Mouse (Mus musculus) neural tube, embryonic 12.5 days (tissue): ENCODE results near the gene Btbd9. TPM values are rescaled to one million over a fixed set of nuclear protein-coding genes. Genes with fewer than 3 reads are reported as not detected.
"Not testable (repeated sequence)": the region's sequence is repeated elsewhere in the genome, so short reads cannot be mapped to it uniquely, and the experiment has no call there.

Experiments used
- ATAC-seq: fragments of 200-750 bp; cut with Nextera tagmentation; 2 replicates; pipeline ENCODE4 v1.8.0; 2017; ENCODE audit warnings: low read depth, mild to moderate bottlenecking, moderate TSS enrichment, moderate library complexity; ENCODE audit not compliant: low FRiP score
- H3K27ac ChIP-seq: fragments of 300-500 bp; sonication (generic); 2 replicates; pipeline ENCODE4 v1.5.1; 2016
- H3K27me3 ChIP-seq: fragments of 300-500 bp; sonication (generic); replicated peaks from 2 replicates; pipeline ENCODE4 v1.6.1; 2016; ENCODE audit warnings: mild to moderate bottlenecking
- H3K36me3 ChIP-seq: fragments of 300-500 bp; sonication (generic); 2 replicates; pipeline ENCODE4 v1.6.1; 2016; ENCODE audit warnings: mild to moderate bottlenecking
- H3K4me1 ChIP-seq: fragments of 300-500 bp; sonication (generic); 2 replicates; pipeline ENCODE4 v1.6.1; 2016
- H3K4me2 ChIP-seq: fragments of 300-500 bp; sonication (generic); replicated peaks from 2 replicates; pipeline ENCODE4 v1.6.1; 2016; ENCODE audit warnings: mild to moderate bottlenecking
- H3K4me3 ChIP-seq: fragments of 300-500 bp; sonication (generic); 2 replicates; pipeline ENCODE4 v1.5.1; 2016
- H3K9ac ChIP-seq: fragments of 300-500 bp; sonication (generic); 2 replicates; pipeline ENCODE4 v1.6.1; 2016; ENCODE audit warnings: mild to moderate bottlenecking
- H3K9me3 ChIP-seq: fragments of 300-500 bp; sonication (generic); 2 replicates; pipeline ENCODE4 v1.6.1; 2016; ENCODE audit warnings: mild to moderate bottlenecking
- WGBS: fragments of 180-500 bp; shearing (Covaris S2); methylation state at CpG from one replicate; pipeline ENCODE4 v1.1.7; 2016; 5-methylcytosine and 5-hydroxymethylcytosine counted together
- polyA plus RNA-seq: library from polyadenylated mRNA; unstranded; fragments of >200 nt; fragmentation: Nextera tagmentation; extraction: Ambion mirVana; gene quantifications from 2 replicates; pipeline ENCODE4 v1.2.1, GENCODE M21; 2016

Btbd9 gene
- polyA plus RNA-seq, 1 experiment from 2014 or later, result 88.6 TPM

GRCm38 (mm10) chr17:30539098-30539497 is 37.2 kb downstream of the Btbd9 start:
- H3K4me1 ChIP-seq, result peaks cover 9% of the 10 kb centered on the region

GRCm38 (mm10) chr17:30536651-30537050 is 39.6 kb downstream of the Btbd9 start:
- no peaks in the 10 kb centered on the region for H3K36me3 ChIP-seq
- H3K9ac ChIP-seq, result no peak overlapping the region
- H3K27me3 ChIP-seq, result no peaks in the 10 kb centered on the region
- H3K9me3 ChIP-seq, result no peaks in the 10 kb centered on the region
- 59% methylated on average over 5 of the region's 5 CpGs for WGBS
- no peak overlapping the region for H3K4me2 ChIP-seq
- ATAC-seq, result no peak
- peaks cover 5% of the 10 kb centered on the region for H3K4me1 ChIP-seq
- H3K4me3 ChIP-seq, result no peak overlapping the region
- H3K27ac ChIP-seq, result no peak overlapping the region

More at GRCm38 (mm10) chr17:30539098-30539497, 37.2 kb downstream of the Btbd9 start:
- H3K27me3 ChIP-seq, result no peaks in the 10 kb centered on the region
- H3K36me3 ChIP-seq, result no peaks in the 10 kb centered on the region
- H3K4me3 ChIP-seq, result no peak overlapping the region
- no peak overlapping the region for H3K4me2 ChIP-seq
- no peak for ATAC-seq
- no peak overlapping the region for H3K27ac ChIP-seq
- no peaks in the 10 kb centered on the region for H3K9me3 ChIP-seq
- WGBS, result 59% methylated on average over 8 of the region's 8 CpGs
- no peak overlapping the region for H3K9ac ChIP-seq

GRCm38 (mm10) chr17:30533098-30533497 is 43.2 kb downstream of the Btbd9 start:
- no peak overlapping the region for H3K4me2 ChIP-seq
- H3K4me3 ChIP-seq, result no peak overlapping the region
- no peak for ATAC-seq
- H3K36me3 ChIP-seq, result no peaks in the 10 kb centered on the region
- 93% methylated on average over 2 of the region's 2 CpGs for WGBS
- no peaks in the 10 kb centered on the region for H3K27me3 ChIP-seq
- H3K27ac ChIP-seq, result no peak overlapping the region
- no peaks in the 10 kb centered on the region for H3K4me1 ChIP-seq
- no peak overlapping the region for H3K9ac ChIP-seq
- no peaks in the 10 kb centered on the region for H3K9me3 ChIP-seq

- H3K4me3 ChIP-seq, result no peak overlapping the region
- no peak for ATAC-seq
- no peaks in the 10 kb centered on the region for H3K9me3 ChIP-seq
- H3K36me3 ChIP-seq, result peaks cover 5% of the 10 kb centered on the region; the same call in 1 of the 2 replicates
- H3K4me2 ChIP-seq, result no peak overlapping the region
- H3K4me1 ChIP-seq, result 0 out of 2 replicates have a peak, but pooled peaks cover 1% of the 10 kb centered on the region
- no peaks in the 10 kb centered on the region for H3K27me3 ChIP-seq
- H3K9ac ChIP-seq, result no peak overlapping the region
- WGBS, result 75% methylated on average over 4 of the region's 4 CpGs
- no peak overlapping the region for H3K27ac ChIP-seq
Measured at GRCm38 (mm10) chr17:30530542-30530940, 45.7 kb downstream of the Btbd9 start.

- Histone ChIP-seq H3K4me3 (no peak overlapping the region), H3K4me1 (0 out of 2 replicates have a peak, but pooled peaks cover 3% of the 10 kb centered on the region), H3K36me3 (peaks cover 5% of the 10 kb centered on the region; the same call in 1 of the 2 replicates), H3K9ac (no peak overlapping the region), H3K9me3 (no peaks in the 10 kb centered on the region), H3K27ac (no peak overlapping the region), H3K27me3 (no peaks in the 10 kb centered on the region), H3K4me2 (no peak overlapping the region)
- 79% methylated on average over 12 of the region's 12 CpGs for WGBS
- ATAC-seq, result no peak
Measured at GRCm38 (mm10) chr17:30529632-30530541, 46.4 kb downstream of the Btbd9 start.

- no peak for ATAC-seq
- peaks cover 5% of the 10 kb centered on the region; the same call in 1 of the 2 replicates for H3K36me3 ChIP-seq
- no peak overlapping the region for H3K4me2 ChIP-seq
- H3K4me3 ChIP-seq, result no peak overlapping the region
- no peak overlapping the region for H3K27ac ChIP-seq
- no peaks in the 10 kb centered on the region for H3K27me3 ChIP-seq
- 37% methylated on average over 6 of the region's 6 CpGs for WGBS
- 0 out of 2 replicates have a peak, but pooled peaks cover 3% of the 10 kb centered on the region for H3K4me1 ChIP-seq
- no peaks in the 10 kb centered on the region for H3K9me3 ChIP-seq
- no peak overlapping the region for H3K9ac ChIP-seq
Measured at GRCm38 (mm10) chr17:30525405-30526295, 50.6 kb downstream of the Btbd9 start.

GRCm38 (mm10) chr17:30524451-30524850 is 51.8 kb downstream of the Btbd9 start:
- Histone ChIP-seq H3K4me1 (0 out of 2 replicates have a peak, but pooled peaks cover 3% of the 10 kb centered on the region), H3K27me3 (no peaks in the 10 kb centered on the region), H3K4me3 (no peak overlapping the region), H3K4me2 (no peak overlapping the region), H3K9me3 (no peaks in the 10 kb centered on the region), H3K36me3 (peaks cover 5% of the 10 kb centered on the region; the same call in 1 of the 2 replicates), H3K9ac (no peak overlapping the region), H3K27ac (no peak overlapping the region)
- ATAC-seq, result no peak
- 80% methylated on average over 7 of the region's 7 CpGs for WGBS

- Histone ChIP-seq H3K27ac (no peak overlapping the region), H3K36me3 (peaks cover 5% of the 10 kb centered on the region; the same call in 1 of the 2 replicates), H3K4me2 (no peak overlapping the region), H3K27me3 (no peaks in the 10 kb centered on the region), H3K4me3 (no peak overlapping the region), H3K9me3 (no peaks in the 10 kb centered on the region), H3K9ac (no peak overlapping the region), H3K4me1 (0 out of 2 replicates have a peak, but pooled peaks cover 3% of the 10 kb centered on the region)
- no peak for ATAC-seq
- WGBS, result 88% methylated on average over 2 of the region's 2 CpGs
Measured at GRCm38 (mm10) chr17:30523783-30524182, 52.5 kb downstream of the Btbd9 start.

GRCm38 (mm10) chr17:30522406-30523078 is 53.7 kb downstream of the Btbd9 start:
- 93% methylated on average over 9 of the region's 9 CpGs for WGBS
- Histone ChIP-seq H3K36me3 (peaks cover 5% of the 10 kb centered on the region; the same call in 1 of the 2 replicates), H3K27ac (no peak overlapping the region), H3K9ac (no peak overlapping the region), H3K4me2 (no peak overlapping the region), H3K9me3 (no peaks in the 10 kb centered on the region), H3K27me3 (no peaks in the 10 kb centered on the region), H3K4me1 (0 out of 2 replicates have a peak, but pooled peaks cover 3% of the 10 kb centered on the region), H3K4me3 (no peak overlapping the region)
- ATAC-seq, result no peak

GRCm38 (mm10) chr17:30519172-30519512 is 57.1 kb downstream of the Btbd9 start:
- H3K4me1 ChIP-seq, ATAC-seq, H3K9ac ChIP-seq, H3K4me2 ChIP-seq, H3K27ac ChIP-seq, H3K9me3 ChIP-seq, H3K4me3 ChIP-seq, H3K27me3 ChIP-seq: not testable (repeated sequence)
- H3K36me3 ChIP-seq, result peaks cover 11% of the 10 kb centered on the region
- 79% methylated on average over 2 of the region's 2 CpGs for WGBS

GRCm38 (mm10) chr17:30518431-30519171 is 57.7 kb downstream of the Btbd9 start:
- no peak overlapping the region for H3K4me2 ChIP-seq
- H3K27ac ChIP-seq, result no peak overlapping the region
- peaks cover 11% of the 10 kb centered on the region for H3K36me3 ChIP-seq
- H3K9me3 ChIP-seq, result no peaks in the 10 kb centered on the region
- no peaks in the 10 kb centered on the region for H3K27me3 ChIP-seq
- no peak for ATAC-seq
- 85% methylated on average over 8 of the region's 8 CpGs for WGBS
- no peak overlapping the region for H3K4me3 ChIP-seq
- H3K4me1 ChIP-seq, result no peaks in the 10 kb centered on the region
- H3K9ac ChIP-seq, result no peak overlapping the region
